18 mouse cellular contexts compared by ENCODE assay signal in the genomic region with DNA sequence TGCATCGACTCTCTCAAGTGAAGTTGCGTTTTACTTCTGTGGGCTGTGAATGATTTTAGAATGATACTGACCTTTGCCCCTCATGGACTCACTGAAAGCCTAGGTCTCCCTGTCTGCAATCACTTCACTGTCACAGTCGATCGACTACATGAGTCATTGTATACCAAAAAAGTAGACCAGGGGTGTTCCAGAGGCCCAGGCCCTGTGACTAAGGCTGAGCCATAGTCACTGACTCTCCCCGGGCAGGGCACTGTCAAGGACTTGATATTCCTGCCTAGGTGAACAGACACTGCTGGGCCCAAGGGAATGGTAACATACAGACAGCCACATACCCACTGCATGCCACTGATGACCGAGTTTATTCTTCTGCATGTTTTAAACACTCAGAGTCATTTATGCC.
DNase-seq lines count a peak whose midpoint lies in the region; ATAC-seq lines count a peak whose summit lies in the region.
"Had no signal": no experiment of that assay in that cellular context is flagged by ENCODE, and none has a peak within 500 bp of the region (broad histone marks: within the 10 kb centered on the region; RNA-seq: fewer than 3 reads in every experiment).

No protein-coding gene starts in this region.

- H3K4me1 ChIP-seq in kidney, embryonic 15.5 days: peaks cover 12% of the 10 kb centered on the region; the same call in 1 of the 2 replicates
- H3K4me1 ChIP-seq: heart, embryonic 12.5 days; intestine, embryonic 15.5 days; limb, embryonic 13.5 days had no signal

- no peak overlapping the region for H3K4me2 ChIP-seq in kidney, embryonic 15.5 days
- H3K4me2 ChIP-seq: heart, embryonic 12.5 days; hindbrain, embryonic 14.5 days; intestine, embryonic 15.5 days; limb, embryonic 13.5 days; midbrain, embryonic 11.5 days had no signal

- H3K9me3 ChIP-seq in kidney, embryonic 15.5 days (replicated peaks): no peaks in the 10 kb centered on the region
- H3K9me3 ChIP-seq: forebrain, embryonic 10.5 days; heart, embryonic 12.5 days; intestine, embryonic 15.5 days; limb, embryonic 13.5 days had no signal

- H3K4me3 ChIP-seq in kidney, embryonic 15.5 days (replicated peaks): no peak overlapping the region
- H3K4me3 ChIP-seq: forebrain, embryonic 10.5 days; heart, embryonic 12.5 days; intestine, embryonic 15.5 days; limb, embryonic 13.5 days had no signal

- 43% methylated on average over 6 of the region's 6 CpGs for WGBS in kidney, embryonic 15.5 days

- no peak overlapping the region for H3K9ac ChIP-seq in kidney, embryonic 15.5 days
- H3K9ac ChIP-seq: heart, embryonic 12.5 days; hindbrain, embryonic 14.5 days; intestine, embryonic 15.5 days; limb, embryonic 13.5 days; liver, embryonic 14.5 days had no signal

- H3K27me3 ChIP-seq in kidney, embryonic 15.5 days: no peaks in the 10 kb centered on the region
- H3K27me3 ChIP-seq: heart, embryonic 12.5 days; intestine, embryonic 15.5 days; limb, embryonic 13.5 days had no signal

- no peak for DNase-seq in kidney, adult 8-10 months
- DNase-seq in 3134 (ENCODE audit: extremely low read depth, insufficient read length, low spot score) (peak; percentile 23), 416B (ENCODE audit: low read depth) (peak; percentile 37)
- DNase-seq in adrenal gland, postnatal 10 days: peak; percentile 23
- DNase-seq in left cerebral cortex, adult 8-10 months (ENCODE audit: low spot score in 2 of 2): no peak
- DNase-seq: cerebellum, adult 18-20 months; heart, postnatal 14 days; thymus, postnatal 14 days had no signal

- ATAC-seq in kidney, embryonic 15.5 days (replicated peaks; ENCODE audit: low FRiP score): peak; percentile 76
- no peak for ATAC-seq in monocyte, adult 5-6 weeks (replicated peaks; ENCODE audit: insufficient number of reproducible peaks, low FRiP score, low TSS enrichment, poor library complexity, severe bottlenecking)
- ATAC-seq: intestine, embryonic 15.5 days had no signal

- 0 out of 2 replicates have a peak overlapping the region, but pooled peaks have one; percentile 37 for H3K27ac ChIP-seq in kidney, embryonic 15.5 days
- H3K27ac ChIP-seq: forebrain, embryonic 10.5 days; hindbrain, embryonic 14.5 days; intestine, embryonic 15.5 days; limb, embryonic 13.5 days; liver, embryonic 14.5 days; macrophage had no signal

- H3K36me3 ChIP-seq in kidney, embryonic 15.5 days: no peaks in the 10 kb centered on the region
- H3K36me3 ChIP-seq: forebrain, embryonic 10.5 days; heart, embryonic 12.5 days; intestine, embryonic 15.5 days; limb, embryonic 13.5 days had no signal

Comparison
In these comparisons a context has a peak if more than half of its experiments do, and no peak if none do; other contexts are left out.
1. DNase-seq: peak in 3134 (single experiment), 416B (single experiment) and adrenal gland, postnatal 10 days (single experiment); none in kidney, adult 8-10 months (0 of 2) and left cerebral cortex, adult 8-10 months (0 of 2).